Mouse (Mus musculus): ENCODE measurements around the gene Ctrb1. TPM values are rescaled to one million over a fixed set of nuclear protein-coding genes. Genes with fewer than 3 reads are reported as not detected.
"Not testable (repeated sequence)": the region's sequence is repeated elsewhere in the genome, so short reads cannot be mapped to it uniquely, and the experiment has no call there.

Ctrb1 gene
- polyA plus RNA-seq, 1 experiment from 2014 or later = not detected

DNA sequence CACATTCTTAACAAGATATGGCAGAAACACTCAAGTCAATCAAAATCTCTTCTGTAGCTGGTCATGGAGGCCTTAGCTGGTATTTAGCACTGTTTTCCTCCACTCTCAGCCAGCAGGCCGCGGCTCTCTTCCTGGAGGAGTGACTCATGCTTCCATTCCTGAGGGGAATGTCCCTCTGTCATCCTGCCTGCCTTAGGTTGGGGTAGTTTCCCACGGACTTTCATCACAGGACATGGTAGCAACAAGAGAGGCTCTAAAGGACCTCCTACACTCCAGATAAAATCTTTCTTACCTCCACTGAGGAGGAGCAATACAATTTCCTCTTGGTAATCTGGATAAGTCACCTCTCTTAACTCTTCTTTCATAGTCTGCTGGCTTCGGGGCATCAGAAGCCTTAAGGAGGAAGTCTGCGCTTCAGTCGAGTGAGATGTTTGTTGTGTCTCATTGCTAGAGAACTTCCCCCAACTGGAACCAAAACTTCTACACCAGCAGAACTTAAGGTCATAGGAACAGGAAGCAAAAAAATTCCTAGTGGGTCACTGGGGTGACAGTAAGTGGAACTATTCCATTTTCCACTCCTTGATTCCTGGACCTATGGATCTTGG lies 31.9 kb downstream of the Ctrb1 start:
- Histone ChIP-seq H3K27me3 (ENCODE audit: control insufficient read depth, insufficient read depth, low read length) (no peaks in the 10 kb centered on the region), H3K9ac (ENCODE audit: low read depth, low read length) (no peak overlapping the region), H3K9me3 (ENCODE audit: control insufficient read depth, low read length) (no peaks in the 10 kb centered on the region), H3K4me3 (ENCODE audit: low read depth, low read length) (no peak overlapping the region), H3K36me3 (ENCODE audit: control insufficient read depth, insufficient read depth, low read length) (no peaks in the 10 kb centered on the region), H3K27ac (ENCODE audit: low read depth, low read length) (no peak overlapping the region), H3K4me2 (replicated peaks; ENCODE audit: low read depth, low read length) (no peak overlapping the region), H3K4me1 (replicated peaks; ENCODE audit: control insufficient read depth, insufficient read depth, low read length) (no peaks in the 10 kb centered on the region)
- WGBS = 88% methylated on average over 6 of the region's 6 CpGs
- ATAC-seq (ENCODE audit: low FRiP score) (no peak), DNase-seq (ENCODE audit: low spot score) (no peak)

DNA sequence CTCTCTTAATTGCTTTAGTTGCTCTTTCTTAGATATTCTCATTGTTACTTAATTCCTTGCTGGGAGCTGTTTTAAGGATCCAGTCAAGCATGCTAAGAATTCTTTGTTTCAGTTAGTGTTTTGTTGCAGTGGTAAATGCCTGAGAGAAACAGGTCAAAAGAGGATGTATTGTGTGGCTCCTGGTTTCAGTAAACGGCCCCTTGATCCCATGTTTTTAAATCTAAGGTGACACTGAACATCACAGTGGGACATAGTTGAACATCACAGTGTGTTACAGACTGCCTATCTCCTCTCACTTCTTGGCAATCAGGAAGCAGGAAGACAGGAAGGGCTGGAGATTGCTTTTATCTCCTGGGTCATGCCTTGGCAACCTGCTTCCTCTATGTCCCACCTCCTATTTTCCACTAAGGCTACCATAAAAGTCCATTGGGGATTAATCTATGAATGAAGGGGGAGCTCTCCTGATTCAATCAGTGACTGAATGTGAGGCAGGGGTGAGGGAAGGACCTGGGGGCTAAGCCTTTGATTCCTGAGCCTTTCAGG lies 33.4 kb downstream of the Ctrb1 start:
- no peaks in the 10 kb centered on the region for H3K36me3 ChIP-seq (ENCODE audit: control insufficient read depth, insufficient read depth, low read length)
- no peaks in the 10 kb centered on the region for H3K27me3 ChIP-seq (ENCODE audit: control insufficient read depth, insufficient read depth, low read length)
- no peaks in the 10 kb centered on the region for H3K9me3 ChIP-seq (ENCODE audit: control insufficient read depth, low read length)
- no peaks in the 10 kb centered on the region for H3K4me1 ChIP-seq (replicated peaks; ENCODE audit: control insufficient read depth, insufficient read depth, low read length)
- 39% methylated on average over 1 of the region's 1 CpGs for WGBS
- no peak overlapping the region for H3K9ac ChIP-seq (ENCODE audit: low read depth, low read length)
- no peak for DNase-seq (ENCODE audit: low spot score)
- no peak overlapping the region for H3K4me2 ChIP-seq (replicated peaks; ENCODE audit: low read depth, low read length)
- H3K27ac ChIP-seq (ENCODE audit: low read depth, low read length) = no peak overlapping the region
- no peak overlapping the region for H3K4me3 ChIP-seq (ENCODE audit: low read depth, low read length)
- no peak for ATAC-seq (ENCODE audit: low FRiP score)

DNA sequence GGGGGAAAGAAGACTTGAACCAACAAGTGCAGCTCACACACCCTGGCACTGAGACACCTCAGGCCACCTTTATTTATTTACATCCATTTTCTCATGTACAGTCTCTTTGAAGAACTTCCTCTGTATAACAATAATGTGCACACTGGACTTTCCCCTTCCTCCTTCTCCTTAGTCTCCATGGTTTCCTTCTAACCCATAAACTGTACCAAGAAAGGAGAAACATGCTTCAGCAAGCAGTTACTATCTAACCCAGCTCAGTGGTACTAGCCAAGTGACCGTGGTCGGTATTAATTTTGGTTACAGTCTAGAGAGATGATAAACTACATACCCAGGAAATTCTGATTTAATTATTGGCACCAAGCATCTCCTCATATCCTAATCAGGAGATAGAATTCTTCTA lies 37.3 kb downstream of the Ctrb1 start:
- H3K27ac ChIP-seq (ENCODE audit: low read depth, low read length) = no peak overlapping the region
- H3K4me1 ChIP-seq (replicated peaks; ENCODE audit: control insufficient read depth, insufficient read depth, low read length) = no peaks in the 10 kb centered on the region
- WGBS = 96% methylated on average over 2 of the region's 2 CpGs
- ATAC-seq (ENCODE audit: low FRiP score) (no peak), DNase-seq (ENCODE audit: low spot score) (no peak)
- H3K27me3 ChIP-seq (ENCODE audit: control insufficient read depth, insufficient read depth, low read length) = no peaks in the 10 kb centered on the region
- no peak overlapping the region for H3K4me3 ChIP-seq (ENCODE audit: low read depth, low read length)
- no peak overlapping the region for H3K9ac ChIP-seq (ENCODE audit: low read depth, low read length)
- H3K4me2 ChIP-seq (replicated peaks; ENCODE audit: low read depth, low read length) = no peak overlapping the region
- no peaks in the 10 kb centered on the region for H3K9me3 ChIP-seq (ENCODE audit: control insufficient read depth, low read length)
- H3K36me3 ChIP-seq (ENCODE audit: control insufficient read depth, insufficient read depth, low read length) = no peaks in the 10 kb centered on the region

DNA sequence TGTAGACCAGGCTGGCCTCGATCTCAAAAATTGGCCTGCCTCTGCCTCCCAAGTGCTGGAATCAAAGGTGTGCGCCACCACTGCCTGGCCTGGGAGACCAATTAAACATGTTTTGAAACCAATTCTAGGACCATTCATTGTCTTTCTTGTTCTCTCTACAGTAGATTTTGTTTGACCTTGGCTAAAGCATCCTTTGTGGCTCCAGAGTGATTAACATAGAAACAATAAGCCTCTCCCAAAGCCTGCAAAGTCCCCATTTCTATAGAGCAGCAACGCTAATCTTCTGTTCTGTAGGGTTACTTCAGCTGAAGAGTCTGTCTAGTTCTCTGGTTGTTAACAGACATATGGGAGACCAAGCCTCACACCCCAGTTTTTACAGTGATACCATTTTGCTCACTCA lies 40.2 kb downstream of the Ctrb1 start:
- Histone ChIP-seq H3K36me3 (ENCODE audit: control insufficient read depth, insufficient read depth, low read length) (no peaks in the 10 kb centered on the region), H3K27me3 (ENCODE audit: control insufficient read depth, insufficient read depth, low read length) (no peaks in the 10 kb centered on the region), H3K9me3 (ENCODE audit: control insufficient read depth, low read length) (no peaks in the 10 kb centered on the region), H3K4me3 (ENCODE audit: low read depth, low read length) (no peak overlapping the region), H3K4me2 (replicated peaks; ENCODE audit: low read depth, low read length) (no peak overlapping the region), H3K9ac (ENCODE audit: low read depth, low read length) (no peak overlapping the region), H3K4me1 (replicated peaks; ENCODE audit: control insufficient read depth, insufficient read depth, low read length) (no peaks in the 10 kb centered on the region), H3K27ac (ENCODE audit: low read depth, low read length) (no peak overlapping the region)
- WGBS = 86% methylated on average over 3 of the region's 3 CpGs
- DNase-seq (ENCODE audit: low spot score) = no peak
- ATAC-seq (ENCODE audit: low FRiP score) = no peak

DNA sequence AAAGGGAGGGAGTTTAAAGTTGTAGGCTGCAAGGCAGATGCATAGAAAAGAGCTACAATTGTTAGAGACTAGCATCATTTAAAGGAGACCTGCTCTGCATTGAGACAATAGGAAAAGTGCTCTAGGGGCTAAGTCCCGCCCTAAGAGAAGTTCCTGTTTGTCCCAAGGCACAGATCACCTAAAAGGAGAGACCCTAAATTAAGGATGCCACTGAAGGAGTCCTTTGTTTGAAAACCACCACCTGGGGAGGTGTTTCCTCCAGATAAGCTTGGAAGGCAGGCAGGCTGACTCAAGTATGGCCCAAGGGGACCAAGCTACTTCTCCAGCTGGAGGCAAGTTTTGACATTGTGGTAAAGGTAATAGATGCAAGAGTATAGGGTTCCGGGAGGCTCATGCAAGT lies 42.0 kb downstream of the Ctrb1 start:
- DNase-seq (ENCODE audit: low spot score) (no peak), ATAC-seq (ENCODE audit: low FRiP score) (no peak)
- no peak overlapping the region for H3K9ac ChIP-seq (ENCODE audit: low read depth, low read length)
- no peak overlapping the region for H3K4me2 ChIP-seq (replicated peaks; ENCODE audit: low read depth, low read length)
- H3K27me3 ChIP-seq (ENCODE audit: control insufficient read depth, insufficient read depth, low read length) = no peaks in the 10 kb centered on the region
- H3K4me3 ChIP-seq (ENCODE audit: low read depth, low read length) = no peak overlapping the region
- H3K9me3 ChIP-seq (ENCODE audit: control insufficient read depth, low read length) = no peaks in the 10 kb centered on the region
- H3K27ac ChIP-seq (ENCODE audit: low read depth, low read length) = no peak overlapping the region
- no peaks in the 10 kb centered on the region for H3K4me1 ChIP-seq (replicated peaks; ENCODE audit: control insufficient read depth, insufficient read depth, low read length)
- WGBS = 58% methylated on average over 2 of the region's 2 CpGs
- no peaks in the 10 kb centered on the region for H3K36me3 ChIP-seq (ENCODE audit: control insufficient read depth, insufficient read depth, low read length)

DNA sequence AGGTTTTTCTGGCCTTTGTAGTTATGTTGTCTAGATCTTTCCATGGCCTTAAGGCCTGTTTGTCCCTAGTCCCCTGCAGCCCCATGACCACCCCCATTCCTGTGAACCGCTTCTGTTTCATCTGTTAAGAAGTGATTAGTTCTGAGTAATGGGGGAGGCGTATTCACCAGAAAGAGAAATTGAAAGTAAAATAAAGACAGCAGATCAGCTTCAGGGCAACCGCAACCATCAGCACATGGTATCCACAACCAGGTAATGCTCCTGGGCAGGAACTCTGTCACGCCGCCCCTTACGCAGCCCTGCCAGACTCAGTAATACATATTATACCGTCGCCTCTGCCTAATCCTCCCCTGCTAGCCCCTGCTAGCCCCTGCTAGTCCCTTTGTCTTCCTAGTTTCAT lies 45.1 kb downstream of the Ctrb1 start:
- no peaks in the 10 kb centered on the region for H3K27me3 ChIP-seq (ENCODE audit: control insufficient read depth, insufficient read depth, low read length)
- 95% methylated on average over 8 of the region's 8 CpGs for WGBS
- H3K4me2 ChIP-seq (replicated peaks; ENCODE audit: low read depth, low read length) = no peak overlapping the region
- H3K4me3 ChIP-seq (ENCODE audit: low read depth, low read length) = no peak overlapping the region
- H3K27ac ChIP-seq (ENCODE audit: low read depth, low read length) = no peak overlapping the region
- H3K4me1 ChIP-seq (replicated peaks; ENCODE audit: control insufficient read depth, insufficient read depth, low read length) = 0 out of 2 replicates have a peak, but pooled peaks cover 2% of the 10 kb centered on the region
- DNase-seq (ENCODE audit: low spot score) (no peak), ATAC-seq (ENCODE audit: low FRiP score) (no peak)
- no peak overlapping the region for H3K9ac ChIP-seq (ENCODE audit: low read depth, low read length)
- no peaks in the 10 kb centered on the region for H3K9me3 ChIP-seq (ENCODE audit: control insufficient read depth, low read length)
- no peaks in the 10 kb centered on the region for H3K36me3 ChIP-seq (ENCODE audit: control insufficient read depth, insufficient read depth, low read length)

DNA sequence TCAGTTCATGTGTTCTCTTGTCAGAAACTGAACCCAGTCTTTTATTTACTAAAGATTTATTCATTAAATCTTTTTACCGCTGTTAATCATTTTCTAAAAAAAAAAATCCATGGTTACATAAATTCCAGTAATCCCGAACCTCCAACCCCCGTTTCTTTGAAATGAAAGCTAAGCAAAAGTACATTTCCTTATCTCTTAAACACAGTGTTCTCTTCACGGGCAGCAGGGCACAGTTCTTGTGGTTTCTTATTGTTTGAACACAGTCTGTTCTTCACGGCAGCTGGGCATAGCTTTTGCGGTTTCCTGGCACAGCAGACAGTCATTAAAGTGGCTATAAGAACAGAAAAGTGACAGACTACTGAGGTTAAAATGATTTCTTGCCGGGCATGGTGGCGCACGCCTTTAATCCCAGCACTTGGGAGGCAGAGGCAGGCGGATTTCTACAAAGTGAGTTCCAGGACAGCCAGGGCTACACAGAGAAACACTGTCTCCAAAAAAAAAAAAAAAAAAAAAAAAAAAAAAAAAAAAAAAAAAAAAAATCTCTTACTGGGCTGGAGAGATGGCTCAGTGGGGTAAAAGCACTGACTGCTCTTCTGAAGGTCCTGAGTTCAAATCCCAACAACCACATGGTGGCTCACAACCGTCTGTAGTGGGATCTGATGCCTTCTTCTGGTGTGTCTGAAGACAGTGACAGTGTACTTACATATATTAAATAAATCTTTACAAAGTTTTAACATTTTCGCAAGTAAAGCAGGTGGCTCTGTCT lies 46.3 kb downstream of the Ctrb1 start:
- not testable (repeated sequence) for H3K36me3 ChIP-seq (ENCODE audit: control insufficient read depth, insufficient read depth, low read length); H3K9ac ChIP-seq (ENCODE audit: low read depth, low read length)
- DNase-seq (ENCODE audit: low spot score) = peak; percentile 19

DNA sequence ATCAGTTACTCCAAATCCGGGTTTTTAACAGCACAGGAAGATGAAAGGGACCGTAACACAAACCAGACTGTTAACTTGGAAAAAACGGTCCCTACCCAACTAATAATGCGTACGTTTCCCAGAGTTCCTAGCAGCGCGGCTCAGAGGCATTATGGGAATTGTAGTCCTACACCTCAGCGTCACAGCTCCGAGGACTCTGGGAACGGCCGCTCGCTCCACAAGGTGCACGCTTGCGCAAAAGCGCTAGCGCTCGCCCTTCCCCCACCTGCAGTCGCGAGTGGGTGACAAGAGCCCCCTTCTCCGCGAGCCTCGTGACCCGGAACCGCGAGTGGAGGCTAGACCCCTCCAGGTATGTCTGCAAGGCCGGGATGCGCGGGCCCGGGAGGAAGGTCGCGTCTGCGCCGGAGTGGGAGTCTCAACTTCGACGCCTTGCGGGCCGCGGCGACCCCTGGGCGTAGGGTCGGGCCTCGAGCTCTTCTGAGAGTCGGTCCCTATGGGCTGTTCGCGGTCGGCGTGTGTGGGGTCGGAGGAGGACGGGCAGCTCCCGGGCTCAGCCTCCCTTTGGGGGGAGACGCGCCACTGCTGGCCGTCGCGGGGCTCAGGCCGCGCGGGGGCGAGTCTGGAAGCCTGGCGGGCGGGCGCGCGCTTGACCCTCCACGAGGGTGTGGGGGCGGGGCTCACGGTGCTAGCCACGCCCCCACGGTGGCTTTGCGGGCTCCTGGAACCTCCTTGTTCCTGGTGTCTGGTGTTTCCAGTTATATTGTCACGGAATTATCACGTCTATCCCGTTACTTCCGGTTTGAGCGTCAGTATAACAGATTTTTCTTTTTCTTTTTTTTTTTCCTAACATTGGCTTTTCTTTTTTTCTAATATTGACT lies 47.3 kb downstream of the Ctrb1 start, which contains the start of gene Zfp1:
Zfp1 (plus strand) TSS at position 138 of the 878 bp plus-strand sequence.
- WGBS = under 1% methylated on average over 70 of the region's 75 CpGs
- Histone ChIP-seq H3K4me2 (replicated peaks; ENCODE audit: low read depth, low read length) (peak within 1 kb of the TSS; percentile 49), H3K9me3 (ENCODE audit: control insufficient read depth, low read length) (no peaks in the 10 kb centered on the region), H3K4me3 (ENCODE audit: low read depth, low read length) (peak within 1 kb of the TSS; percentile 79), H3K9ac (ENCODE audit: low read depth, low read length) (peak within 1 kb of the TSS; percentile 92), H3K27ac (ENCODE audit: low read depth, low read length) (peak within 1 kb of the TSS; percentile 89), H3K36me3 (ENCODE audit: control insufficient read depth, insufficient read depth, low read length) (no peaks in the 10 kb centered on the region), H3K27me3 (ENCODE audit: control insufficient read depth, insufficient read depth, low read length) (no peaks in the 10 kb centered on the region), H3K4me1 (replicated peaks; ENCODE audit: control insufficient read depth, insufficient read depth, low read length) (0 out of 2 replicates have a peak, but pooled peaks cover 2% of the 10 kb centered on the region)
- ATAC-seq (ENCODE audit: low FRiP score) (peak; percentile 99), DNase-seq (ENCODE audit: low spot score) (peak; percentile 95)

More for the DNA sequence above, 46.3 kb downstream of the Ctrb1 start:
- peak overlapping the region; percentile 79 for H3K4me3 ChIP-seq (ENCODE audit: low read depth, low read length)
- not testable (repeated sequence) for H3K27ac ChIP-seq (ENCODE audit: low read depth, low read length); ATAC-seq (ENCODE audit: low FRiP score); H3K9me3 ChIP-seq (ENCODE audit: control insufficient read depth, low read length); H3K4me1 ChIP-seq (replicated peaks; ENCODE audit: control insufficient read depth, insufficient read depth, low read length); H3K27me3 ChIP-seq (ENCODE audit: control insufficient read depth, insufficient read depth, low read length)
- peak overlapping the region; percentile 49 for H3K4me2 ChIP-seq (replicated peaks; ENCODE audit: low read depth, low read length)
- 78% methylated on average over 12 of the region's 12 CpGs for WGBS

All from hindbrain, embryonic 11.5 days (tissue).